Mouse (Mus musculus): ENCODE measurements at regions not wholly inside any gene's neighbourhood (a gene's known extent, or its start where the extent isn't known, plus 50 kb on each side); places are given as distances from the start of the nearest gene placed in this dataset.

GRCm38 (mm10) chr2:46678366-46678765 lies 1561.2 kb upstream of the Zeb2 start:
- TF ChIP-seq CTCF (IDR thresholded peaks at IDR 0.05; ENCODE audit: borderline replicate concordance, insufficient read depth, low read depth, low read length) (no peak), POLR2A (IDR thresholded peaks at IDR 0.05; ENCODE audit: borderline replicate concordance, insufficient read depth, low read length) (no peak)
